Mouse (Mus musculus) midbrain, embryonic 16.5 days (tissue): ENCODE data around the gene Ifna6. TPM values are rescaled to one million over a fixed set of nuclear protein-coding genes. Genes with fewer than 3 reads are reported as not detected.
"Not testable (repeated sequence)": the region's sequence is repeated elsewhere in the genome, so short reads cannot be mapped to it uniquely, and the experiment has no call there.

Experiments used
- ATAC-seq: fragments of 200-750 bp; cut with Nextera tagmentation; 2 replicates; pipeline ENCODE4 v1.8.0; 2017; ENCODE audit warnings: moderate TSS enrichment
- H3K27ac ChIP-seq: fragments of 300-500 bp; sonication (generic); 2 replicates; pipeline ENCODE4 v1.5.1; 2014; ENCODE audit warnings: mild to moderate bottlenecking, low read length, mixed read lengths
- H3K27me3 ChIP-seq: fragments of 300-500 bp; sonication (generic); 2 replicates; pipeline ENCODE4 v1.6.1; 2014; ENCODE audit warnings: low read depth, low read length, mixed read lengths; ENCODE audit not compliant: control insufficient read depth, insufficient read depth
- H3K36me3 ChIP-seq: fragments of 300-500 bp; sonication (generic); 2 replicates; pipeline ENCODE4 v1.6.1; 2014; ENCODE audit warnings: mild to moderate bottlenecking, low read length, moderate library complexity, mixed read lengths; ENCODE audit not compliant: control insufficient read depth, insufficient read depth
- H3K4me1 ChIP-seq: fragments of 300-500 bp; sonication (generic); 2 replicates; pipeline ENCODE4 v1.6.1; 2014; ENCODE audit warnings: mild to moderate bottlenecking, low read length, mixed read lengths; ENCODE audit not compliant: control insufficient read depth, insufficient read depth
- H3K4me2 ChIP-seq: fragments of 300-500 bp; sonication (generic); 2 replicates; pipeline ENCODE4 v1.6.1; 2014; ENCODE audit warnings: mild to moderate bottlenecking, low read length, mixed read lengths
- H3K4me3 ChIP-seq: fragments of 300-500 bp; sonication (generic); 2 replicates; pipeline ENCODE4 v1.5.1; 2014; ENCODE audit warnings: low read depth, mild to moderate bottlenecking, low read length, moderate library complexity, mixed read lengths
- H3K9ac ChIP-seq: fragments of 300-500 bp; sonication (generic); 2 replicates; pipeline ENCODE4 v1.6.1; 2014; ENCODE audit warnings: low read depth, low read length, mixed read lengths
- H3K9me3 ChIP-seq: fragments of 300-500 bp; sonication (generic); replicated peaks from 2 replicates; pipeline ENCODE4 v1.6.1; 2014; ENCODE audit warnings: mild to moderate bottlenecking, low read length, mixed read lengths; ENCODE audit not compliant: control insufficient read depth, poor library complexity, severe bottlenecking
- WGBS: fragments of 180-500 bp; shearing (Covaris S2); extraction: QIAGEN DNeasy Blood & Tissue Kit; methylation state at CpG from one replicate; pipeline ENCODE4 v1.1.7; 2014; 5-methylcytosine and 5-hydroxymethylcytosine counted together
- polyA plus RNA-seq: library from polyadenylated mRNA; unstranded; fragments of >200 nt; fragmentation: Nextera tagmentation; extraction: Ambion mirVana; gene quantifications from 2 replicates; pipeline ENCODE4 v1.2.1, GENCODE M21; 2015

Ifna6 gene
- polyA plus RNA-seq, 1 experiment from 2014 or later, result not detected

GRCm38 (mm10) chr4:88797097-88797496 lies 30.1 kb upstream of the Ifna6 start, which contains the start of gene Gm13279:
Gm13279 (plus strand) TSS chr4:88797397.
- not testable (repeated sequence) for H3K27me3 ChIP-seq, H3K4me1 ChIP-seq, H3K4me3 ChIP-seq, H3K27ac ChIP-seq, ATAC-seq, H3K36me3 ChIP-seq, H3K9ac ChIP-seq, H3K9me3 ChIP-seq, H3K4me2 ChIP-seq
- no CpG with 5 or more reads among the region's 28 CpGs for WGBS

GRCm38 (mm10) chr4:88799365-88799764 lies 27.9 kb upstream of the Ifna6 start, which contains the start of gene Gm13285:
Gm13285 (plus strand) TSS chr4:88799665.
- not testable (repeated sequence) for H3K27me3 ChIP-seq, H3K9me3 ChIP-seq, ATAC-seq, H3K9ac ChIP-seq, H3K4me3 ChIP-seq, H3K4me1 ChIP-seq, H3K4me2 ChIP-seq, H3K36me3 ChIP-seq, H3K27ac ChIP-seq
- WGBS, result 9% methylated on average over 4 of the region's 7 CpGs

GRCm38 (mm10) chr4:88802954-88803353 lies 24.3 kb upstream of the Ifna6 start, which contains the start of gene Gm13287:
Gm13287 (plus strand) TSS chr4:88803254.
- not testable (repeated sequence) for H3K4me3 ChIP-seq, ATAC-seq, H3K4me2 ChIP-seq, H3K36me3 ChIP-seq, H3K27me3 ChIP-seq, H3K9ac ChIP-seq, H3K27ac ChIP-seq, H3K9me3 ChIP-seq, H3K4me1 ChIP-seq
- WGBS, result no CpG with 5 or more reads among the region's 29 CpGs

- not testable (repeated sequence) for ATAC-seq, H3K9ac ChIP-seq, H3K9me3 ChIP-seq, H3K27me3 ChIP-seq, H3K27ac ChIP-seq, H3K4me1 ChIP-seq, H3K36me3 ChIP-seq
- no CpG with 5 or more reads among the region's 8 CpGs for WGBS
- Histone ChIP-seq H3K4me3 (peak within 1 kb of the TSS; percentile 24; the same call in 1 of the 2 replicates), H3K4me2 (peak within 1 kb of the TSS; percentile 45)
Observed at GRCm38 (mm10) chr4:88805231-88805630, 22.0 kb upstream of the Ifna6 start, which contains the start of gene Gm13288. Gm13288 (plus strand) TSS chr4:88805531.

GRCm38 (mm10) chr4:88805761-88806160 lies 21.5 kb upstream of the Ifna6 start:
- WGBS, result no CpG with 5 or more reads among the region's 34 CpGs
- H3K4me1 ChIP-seq, H3K27me3 ChIP-seq, H3K27ac ChIP-seq, H3K9ac ChIP-seq, ATAC-seq, H3K9me3 ChIP-seq, H3K36me3 ChIP-seq: not testable (repeated sequence)
- H3K4me2 ChIP-seq, result peak overlapping the region; percentile 45
- peak overlapping the region; percentile 24; the same call in 1 of the 2 replicates for H3K4me3 ChIP-seq

- WGBS, result 62% methylated on average over 3 of the region's 3 CpGs
- H3K4me3 ChIP-seq, result no peak within 1 kb of the TSS
- ATAC-seq, result no peak
Observed at GRCm38 (mm10) chr4:88815928-88816327, 11.3 kb upstream of the Ifna6 start, which contains the start of gene Ifna7. Ifna7 (plus strand) TSS chr4:88816228.

GRCm38 (mm10) chr4:88819659-88820058 lies 7.6 kb upstream of the Ifna6 start, which contains the start of gene Ifna11:
Ifna11 (plus strand) TSS chr4:88819959.
- Histone ChIP-seq H3K27me3 (no peaks in the 10 kb centered on the region), H3K9ac (no peak within 1 kb of the TSS), H3K9me3 (no peaks in the 10 kb centered on the region), H3K27ac (no peak within 1 kb of the TSS), H3K4me1 (no peaks in the 10 kb centered on the region), H3K4me3 (no peak within 1 kb of the TSS), H3K36me3 (no peaks in the 10 kb centered on the region), H3K4me2 (no peak within 1 kb of the TSS)
- ATAC-seq, result no peak
- WGBS, result 100% methylated on average over 1 of the region's 1 CpGs

More at GRCm38 (mm10) chr4:88815928-88816327, 11.3 kb upstream of the Ifna6 start, which contains the start of gene Ifna7:
- Histone ChIP-seq H3K9ac (no peak within 1 kb of the TSS), H3K4me1 (no peaks in the 10 kb centered on the region), H3K9me3 (no peaks in the 10 kb centered on the region), H3K4me2 (no peak within 1 kb of the TSS), H3K36me3 (no peaks in the 10 kb centered on the region), H3K27me3 (no peaks in the 10 kb centered on the region), H3K27ac (no peak within 1 kb of the TSS)

GRCm38 (mm10) chr4:88822995-88823394 lies 4.2 kb upstream of the Ifna6 start:
- no peaks in the 10 kb centered on the region for H3K27me3 ChIP-seq
- no peaks in the 10 kb centered on the region for H3K4me1 ChIP-seq
- no peak overlapping the region for H3K4me3 ChIP-seq
- 25% methylated on average over 4 of the region's 4 CpGs for WGBS
- no peak for ATAC-seq
- no peak overlapping the region for H3K4me2 ChIP-seq
- no peaks in the 10 kb centered on the region for H3K9me3 ChIP-seq
- H3K9ac ChIP-seq, result no peak overlapping the region
- H3K27ac ChIP-seq, result no peak overlapping the region
- H3K36me3 ChIP-seq, result no peaks in the 10 kb centered on the region

- no peaks in the 10 kb centered on the region for H3K9me3 ChIP-seq
- ATAC-seq, result no peak
- H3K36me3 ChIP-seq, result no peaks in the 10 kb centered on the region
- H3K27me3 ChIP-seq, result no peaks in the 10 kb centered on the region
- H3K4me2 ChIP-seq, result no peak overlapping the region
- no peak overlapping the region for H3K4me3 ChIP-seq
- no peaks in the 10 kb centered on the region for H3K4me1 ChIP-seq
- no peak overlapping the region for H3K27ac ChIP-seq
- 24% methylated on average over 4 of the region's 4 CpGs for WGBS
- no peak overlapping the region for H3K9ac ChIP-seq
Observed at GRCm38 (mm10) chr4:88830523-88830922, 3.3 kb downstream of the Ifna6 start.
